Mouse (Mus musculus): ENCODE measurements at regions not wholly inside any gene's neighbourhood (a gene's known extent, or its start where the extent isn't known, plus 50 kb on each side); places are given as distances from the start of the nearest gene placed in this dataset.

DNA sequence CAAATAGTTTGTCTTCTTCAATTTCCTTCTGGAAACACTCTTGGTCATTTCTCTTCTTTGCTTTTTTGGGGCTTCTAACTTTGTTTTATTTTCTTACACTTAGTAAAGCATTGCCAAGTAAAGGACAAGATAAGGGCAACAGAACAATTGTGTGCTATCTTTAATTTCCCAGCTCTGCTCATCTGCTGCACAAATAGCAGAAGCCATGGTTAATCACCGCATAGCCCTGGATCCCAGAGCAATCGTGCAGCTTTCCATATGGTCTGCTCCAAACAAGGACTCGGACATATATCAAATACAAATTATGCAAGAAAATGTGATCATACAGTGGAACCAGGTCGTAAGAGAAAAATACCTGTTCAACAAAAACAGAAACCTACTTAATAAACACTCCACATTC lies 187.0 kb downstream of the Ndufa4 start:
- Histone ChIP-seq H3K4me1 (ENCODE audit: control insufficient read depth, insufficient read depth, low read length) (no peaks in the 10 kb centered on the region), H3K4me3 (ENCODE audit: insufficient read depth, low read depth, low read length) (no peak overlapping the region), H3K27ac (replicated peaks; ENCODE audit: insufficient read depth, low read depth, low read length) (no peak overlapping the region), H3K27me3 (ENCODE audit: control insufficient read depth, insufficient read depth, low read length) (no peaks in the 10 kb centered on the region), H3K79me2 (ENCODE audit: control insufficient read depth, insufficient read depth, low read length) (no peaks in the 10 kb centered on the region), H3K9ac (ENCODE audit: low read depth, low read length) (no peak overlapping the region), H3K36me3 (ENCODE audit: control insufficient read depth, insufficient read depth, low read length) (no peaks in the 10 kb centered on the region)
- TF ChIP-seq POLR2A (IDR thresholded peaks at IDR 0.05; ENCODE audit: extremely low read depth, insufficient read depth, low read length) (no peak), CTCF (IDR thresholded peaks at IDR 0.05; ENCODE audit: low read depth, low read length) (no peak)
- 80% methylated on average over 4 of the region's 4 CpGs for WGBS
- DNase-seq (ENCODE audit: extremely low read depth, low read depth, low spot score) = no peak

DNA sequence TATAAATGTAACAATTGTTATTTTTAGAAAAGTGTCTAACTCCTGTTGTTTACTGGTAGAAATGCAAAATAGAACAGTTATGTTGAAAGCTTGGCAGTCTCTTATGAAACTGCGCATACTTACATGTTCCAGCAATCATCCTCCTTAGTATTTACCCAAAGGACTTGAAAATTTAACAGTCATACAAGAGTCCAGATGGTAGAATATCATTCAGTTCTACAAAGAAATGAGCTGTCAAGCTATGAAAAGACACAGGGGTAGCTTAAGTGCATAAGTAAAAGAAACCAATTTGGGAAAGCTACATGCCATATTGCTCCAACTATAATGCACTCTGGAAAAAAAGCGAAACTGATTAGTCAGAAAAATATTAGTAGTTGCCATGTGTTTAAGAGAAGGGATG lies 196.7 kb downstream of the Ndufa4 start:
- no peaks in the 10 kb centered on the region for H3K79me2 ChIP-seq (ENCODE audit: control insufficient read depth, insufficient read depth, low read length)
- H3K4me3 ChIP-seq (ENCODE audit: insufficient read depth, low read depth, low read length) = no peak overlapping the region
- TF ChIP-seq POLR2A (IDR thresholded peaks at IDR 0.05; ENCODE audit: extremely low read depth, insufficient read depth, low read length) (no peak), CTCF (IDR thresholded peaks at IDR 0.05; ENCODE audit: low read depth, low read length) (no peak)
- no peak overlapping the region for H3K9ac ChIP-seq (ENCODE audit: low read depth, low read length)
- no peaks in the 10 kb centered on the region for H3K27me3 ChIP-seq (ENCODE audit: control insufficient read depth, insufficient read depth, low read length)
- H3K36me3 ChIP-seq (ENCODE audit: control insufficient read depth, insufficient read depth, low read length) = no peaks in the 10 kb centered on the region
- WGBS = 84% methylated on average over 2 of the region's 2 CpGs
- no peaks in the 10 kb centered on the region for H3K4me1 ChIP-seq (ENCODE audit: control insufficient read depth, insufficient read depth, low read length)
- DNase-seq (ENCODE audit: extremely low read depth, low read depth, low spot score) = no peak
- H3K27ac ChIP-seq (replicated peaks; ENCODE audit: insufficient read depth, low read depth, low read length) = no peak overlapping the region

DNA sequence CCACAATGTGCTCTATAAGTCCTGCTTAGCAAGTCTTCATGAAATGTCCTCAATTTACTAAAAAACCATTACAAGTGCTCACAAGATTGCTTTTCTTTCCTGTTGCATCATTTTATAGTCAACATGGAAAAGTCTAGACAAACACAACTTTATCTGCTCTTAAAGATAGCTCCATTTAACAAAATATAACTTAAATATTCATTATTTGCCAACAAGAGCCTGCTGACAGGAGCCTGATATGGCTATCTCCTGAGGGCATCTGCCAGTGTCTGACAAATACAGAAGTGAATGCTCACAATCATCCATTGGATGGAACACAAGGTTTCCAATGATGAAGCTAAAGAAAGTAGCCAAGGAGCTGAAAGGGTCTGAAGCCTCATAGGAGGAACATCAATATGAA lies 197.8 kb downstream of the Ndufa4 start:
- H3K27ac ChIP-seq (replicated peaks; ENCODE audit: insufficient read depth, low read depth, low read length) = no peak overlapping the region
- no peak overlapping the region for H3K4me3 ChIP-seq (ENCODE audit: insufficient read depth, low read depth, low read length)
- H3K36me3 ChIP-seq (ENCODE audit: control insufficient read depth, insufficient read depth, low read length) = no peaks in the 10 kb centered on the region
- no peaks in the 10 kb centered on the region for H3K4me1 ChIP-seq (ENCODE audit: control insufficient read depth, insufficient read depth, low read length)
- H3K79me2 ChIP-seq (ENCODE audit: control insufficient read depth, insufficient read depth, low read length) = no peaks in the 10 kb centered on the region
- TF ChIP-seq CTCF (IDR thresholded peaks at IDR 0.05; ENCODE audit: low read depth, low read length) (no peak), POLR2A (IDR thresholded peaks at IDR 0.05; ENCODE audit: extremely low read depth, insufficient read depth, low read length) (no peak)
- no peak for DNase-seq (ENCODE audit: extremely low read depth, low read depth, low spot score)
- no peak overlapping the region for H3K9ac ChIP-seq (ENCODE audit: low read depth, low read length)
- no peaks in the 10 kb centered on the region for H3K27me3 ChIP-seq (ENCODE audit: control insufficient read depth, insufficient read depth, low read length)

All from liver, adult 2 months (tissue).